Mouse (Mus musculus) R1 (cell line): ENCODE data around the gene Elf3.
"Not testable (repeated sequence)": the region's sequence is repeated elsewhere in the genome, so short reads cannot be mapped to it uniquely, and the experiment has no call there.

ENCODE experiments used
- DNase-seq: peaks from one replicate; pipeline ENCODE4 v3.0.0-alpha.2; 2018; ENCODE audit warnings: low read depth, low spot score

Elf3 gene

GRCm38 (mm10) chr1:135237131-135237851, 21.1 kb downstream of the Elf3 start:
- DNase-seq = no peak

DNA sequence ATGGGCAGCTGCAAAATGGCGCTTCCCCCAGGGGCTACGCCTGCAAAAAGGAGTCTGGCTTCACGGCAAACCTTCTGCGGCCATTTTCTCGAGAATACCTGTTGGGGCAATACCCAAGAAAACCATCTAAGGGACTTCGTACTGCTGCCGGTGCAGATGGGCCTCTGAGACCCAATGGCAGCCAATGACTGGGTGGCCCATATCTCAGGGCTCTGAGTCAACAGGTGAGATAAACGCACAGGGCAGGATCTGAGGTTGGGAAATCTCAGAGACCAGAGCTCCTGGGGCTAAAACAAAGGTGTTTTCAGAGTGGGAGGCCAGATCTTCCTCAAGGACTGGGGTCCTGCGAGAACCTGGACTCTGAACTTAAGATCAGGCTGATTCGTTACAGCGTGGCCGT, 23.6 kb downstream of the Elf3 start:
- no peak for DNase-seq

DNA sequence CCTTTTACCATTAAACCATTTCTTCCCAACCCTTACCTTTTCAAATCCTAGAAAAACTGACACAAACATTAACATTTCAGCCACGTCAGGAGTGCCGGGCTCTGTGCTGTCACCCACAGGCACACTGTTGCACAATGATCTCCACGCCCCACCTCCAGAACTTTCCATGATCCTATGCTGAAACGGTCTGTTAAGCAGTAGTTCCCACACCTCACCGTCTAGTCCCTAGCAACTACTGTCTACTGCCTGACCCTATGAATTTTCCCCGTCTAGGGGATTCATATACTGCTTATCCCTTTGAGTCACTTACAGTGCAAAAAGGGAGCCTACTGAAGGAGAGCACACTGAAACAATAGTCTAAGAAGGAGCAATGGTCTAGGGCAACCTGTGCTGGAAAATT, 24.4 kb downstream of the Elf3 start:
- DNase-seq = peak; percentile 41

GRCm38 (mm10) chr1:135231878-135232277, 26.5 kb downstream of the Elf3 start:
- DNase-seq = not testable (repeated sequence)

DNA sequence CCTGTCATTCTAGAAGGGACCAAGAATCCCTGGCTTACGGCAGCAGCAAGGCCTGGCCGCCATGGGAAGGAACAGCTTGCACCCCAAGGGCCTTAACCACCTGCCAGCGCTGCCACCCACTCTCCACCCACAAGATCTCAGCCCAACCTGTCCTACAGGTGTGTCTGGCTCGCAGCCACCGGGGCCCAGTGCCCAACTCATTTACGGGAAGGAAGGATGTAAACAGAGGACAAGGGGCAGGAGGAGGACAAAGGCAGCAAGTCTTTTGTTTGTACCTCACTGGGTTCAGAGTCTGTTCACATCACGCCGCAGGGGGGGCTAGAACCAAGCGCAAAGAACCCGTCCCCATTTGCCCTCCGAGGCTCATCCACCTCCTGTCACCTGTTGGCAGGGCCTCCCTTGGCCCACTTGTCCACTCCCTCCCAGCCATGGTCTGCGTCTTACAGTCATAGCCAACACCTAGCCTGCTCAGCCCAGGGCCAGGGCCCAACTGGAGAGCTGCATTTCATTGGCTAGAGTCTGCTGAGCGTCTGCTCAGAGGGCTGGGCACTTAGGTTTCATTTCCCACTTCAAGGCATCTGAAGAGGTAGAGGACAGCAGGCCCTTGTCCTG, 30.9 kb downstream of the Elf3 start:
- no peak for DNase-seq

DNA sequence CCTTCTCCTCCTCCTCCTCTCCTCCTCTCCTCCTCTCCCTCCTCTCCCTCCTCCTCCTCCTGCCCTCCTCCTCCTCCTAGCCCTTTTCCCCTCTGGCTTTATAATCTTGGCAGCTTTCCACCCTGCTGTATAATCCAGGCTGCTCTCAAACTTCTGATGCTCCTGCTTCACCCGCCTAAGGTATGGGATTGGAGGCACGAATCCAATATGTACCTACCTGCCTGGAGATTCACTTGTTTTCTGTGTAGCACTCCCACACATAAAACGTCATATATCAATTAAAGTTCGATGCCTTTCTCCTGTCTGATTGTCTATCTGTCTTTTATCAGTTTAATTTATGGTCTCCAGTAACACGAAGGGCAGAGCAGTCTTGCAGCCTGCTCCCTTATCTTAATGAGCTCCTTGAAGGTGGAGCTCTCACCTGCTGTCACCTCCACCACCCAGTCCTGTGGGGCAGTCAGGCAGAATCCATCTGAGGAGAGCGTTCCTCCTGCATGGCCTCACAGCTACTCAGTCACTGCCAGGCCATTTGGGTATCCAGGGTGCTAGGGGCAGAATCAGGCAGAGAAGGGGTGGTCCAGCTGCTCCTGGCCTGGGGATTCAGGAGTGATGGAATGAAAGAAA, 33.3 kb downstream of the Elf3 start:
- no peak for DNase-seq

- DNase-seq = no peak
Measured at GRCm38 (mm10) chr1:135224147-135224546, 34.2 kb downstream of the Elf3 start.

DNA sequence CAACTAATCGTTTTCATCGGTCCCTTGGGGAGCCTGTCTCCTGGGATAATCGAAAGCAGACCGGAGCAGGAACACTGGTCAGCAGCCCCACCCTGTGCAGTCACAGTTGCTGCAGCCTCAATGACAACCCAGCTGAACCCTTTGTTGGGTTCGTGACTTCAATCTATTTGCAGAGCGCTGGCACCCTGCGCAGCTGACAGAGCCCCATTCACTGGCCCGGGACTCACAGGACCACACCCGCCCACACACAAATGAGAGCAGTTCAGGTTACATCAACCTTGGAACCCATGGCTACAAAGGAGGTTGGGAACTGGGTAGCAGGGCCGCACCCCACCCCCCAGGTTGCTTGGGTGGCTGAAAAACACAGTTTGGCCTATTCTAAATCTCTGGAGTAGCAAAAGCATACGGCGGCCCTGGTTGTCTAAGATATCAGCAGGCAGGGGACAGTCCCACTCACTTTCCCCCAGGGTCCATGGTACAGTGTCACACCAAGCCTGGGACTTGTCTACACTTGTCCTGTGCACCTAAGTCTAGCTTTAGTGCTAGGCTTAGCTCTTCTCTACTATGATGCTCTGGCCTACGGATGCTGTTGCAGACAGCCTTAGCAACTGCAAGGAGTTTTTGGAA, 40.6 kb downstream of the Elf3 start:
- DNase-seq = peak; percentile 91

- no peak for DNase-seq
Measured at GRCm38 (mm10) chr1:135213772-135214640, 44.4 kb downstream of the Elf3 start.

- no peak for DNase-seq
Measured at GRCm38 (mm10) chr1:135210421-135210820, 47.9 kb downstream of the Elf3 start.

DNA sequence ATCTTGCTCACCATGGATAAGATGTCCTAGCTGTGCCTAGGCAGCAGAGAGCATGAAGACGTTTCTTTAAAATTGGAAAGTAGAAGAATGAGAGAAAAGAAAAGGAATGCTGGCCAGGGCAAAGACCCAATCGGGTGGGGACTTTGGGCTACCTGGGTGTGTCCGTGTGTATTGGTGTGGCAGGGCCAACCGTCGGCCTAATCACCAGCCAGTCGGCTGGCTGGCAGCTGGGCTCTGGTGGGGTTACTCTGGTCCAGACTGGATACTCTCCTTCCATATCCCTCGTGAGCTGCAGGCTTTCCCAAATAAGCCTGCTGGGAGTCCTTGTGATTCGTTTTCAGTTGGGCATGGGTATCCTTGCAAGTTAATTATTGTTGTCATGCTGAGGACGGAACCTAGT, 49.7 kb downstream of the Elf3 start:
- no peak for DNase-seq

GRCm38 (mm10) chr1:135206586-135207339, 51.6 kb downstream of the Elf3 start:
- DNase-seq = no peak

DNA sequence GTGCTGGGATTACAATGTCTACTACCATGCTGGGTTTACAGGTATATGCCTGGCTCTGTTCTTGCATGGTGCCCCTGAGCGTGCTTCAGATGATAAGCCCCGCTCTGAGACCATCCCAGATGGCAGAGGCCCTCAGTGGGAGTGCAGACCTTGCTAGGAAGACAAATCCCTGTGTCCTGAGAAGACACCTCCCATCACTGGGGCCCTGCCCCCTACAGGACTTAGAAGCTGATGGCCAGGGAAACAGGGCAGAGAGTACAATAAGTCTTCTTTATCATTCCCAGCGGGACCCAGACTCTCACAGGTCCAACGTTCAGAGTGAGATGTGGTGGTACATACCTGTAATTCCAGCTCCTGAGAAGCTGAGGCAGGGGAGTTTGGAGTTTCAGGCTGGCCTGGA, 53.1 kb downstream of the Elf3 start:
- DNase-seq = peak; percentile 72

DNA sequence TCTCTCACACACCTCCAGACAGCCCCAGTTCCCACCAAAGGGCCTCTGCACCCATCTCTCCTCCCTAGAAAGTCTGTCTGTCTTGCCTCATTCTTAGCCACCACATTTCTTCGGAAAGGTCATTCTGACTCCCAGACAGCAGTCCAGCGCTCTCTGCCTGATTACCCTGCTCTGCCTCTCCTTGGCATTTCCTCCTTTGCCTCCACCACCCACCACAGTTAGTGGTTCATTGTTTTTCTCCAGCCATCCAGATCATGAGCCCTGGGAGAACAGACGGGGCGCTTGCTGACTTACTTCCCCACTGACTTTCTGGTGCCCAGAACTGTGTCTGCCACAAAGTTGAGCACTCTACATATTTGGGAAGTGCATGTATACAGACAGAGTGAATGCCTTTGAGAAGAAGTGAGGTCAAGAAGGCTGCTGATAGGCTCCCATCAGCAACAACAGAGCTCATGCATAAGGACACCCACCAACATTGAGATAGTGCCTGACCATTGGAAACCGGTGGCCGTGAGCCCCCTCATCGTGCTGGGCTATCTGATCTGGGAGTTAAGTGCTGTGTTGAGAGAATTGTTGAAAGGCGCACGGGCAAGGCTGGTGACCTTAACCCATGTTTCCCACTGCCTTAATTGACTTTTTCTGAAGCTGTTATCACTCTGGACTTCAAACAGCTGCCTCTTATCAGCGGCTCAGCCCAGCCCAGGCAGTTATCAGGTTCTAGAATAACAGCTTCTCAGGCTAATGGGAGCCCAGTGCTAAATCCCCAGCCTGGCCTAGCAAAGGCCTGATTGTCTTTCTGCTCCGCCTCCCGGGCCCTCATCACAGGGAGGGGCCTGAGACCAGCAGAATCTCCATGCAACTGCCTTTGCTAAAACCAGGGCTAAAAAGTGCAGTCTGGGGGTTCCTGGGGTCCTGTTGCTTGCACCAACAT, 53.9 kb downstream of the Elf3 start:
- no peak for DNase-seq
